Mouse (Mus musculus) stomach, embryonic 14.5 days (tissue): ENCODE results near the gene Abtb2. TPM values are rescaled to one million over a fixed set of nuclear protein-coding genes. Genes with fewer than 3 reads are reported as not detected.

Experiments used
- ATAC-seq: fragments of 200-750 bp; cut with Nextera tagmentation; 2 replicates; pipeline ENCODE4 v1.8.0; 2017; ENCODE audit warnings: low read depth, moderate TSS enrichment; ENCODE audit not compliant: insufficient number of reproducible peaks, insufficient read depth, low FRiP score
- H3K27ac ChIP-seq: fragments of 300-500 bp; sonication (generic); 2 replicates; pipeline ENCODE4 v1.5.1; 2014; ENCODE audit warnings: mild to moderate bottlenecking, low read length, moderate library complexity, mixed read lengths
- H3K27me3 ChIP-seq: fragments of 300-500 bp; sonication (generic); 2 replicates; pipeline ENCODE4 v1.6.1; 2014; ENCODE audit warnings: low read length, control low read depth, mixed read lengths; ENCODE audit not compliant: control insufficient read depth, insufficient read depth
- H3K36me3 ChIP-seq: fragments of 300-500 bp; sonication (generic); 2 replicates; pipeline ENCODE4 v1.6.1; 2014; ENCODE audit warnings: mild to moderate bottlenecking, control low read depth, low read length, moderate library complexity, mixed read lengths; ENCODE audit not compliant: control insufficient read depth, insufficient read depth
- H3K4me1 ChIP-seq: fragments of 300-500 bp; sonication (generic); 2 replicates; pipeline ENCODE4 v1.6.1; 2014; ENCODE audit warnings: low read length, control low read depth, mixed read lengths; ENCODE audit not compliant: control insufficient read depth, insufficient read depth
- H3K4me2 ChIP-seq: fragments of 300-500 bp; sonication (generic); replicated peaks from 2 replicates; pipeline ENCODE4 v1.6.1; 2014; ENCODE audit warnings: low read depth, low read length, control low read depth
- H3K4me3 ChIP-seq: fragments of 300-500 bp; sonication (generic); 2 replicates; pipeline ENCODE4 v1.5.1; 2014; ENCODE audit warnings: low read depth, low read length, control low read depth
- H3K9ac ChIP-seq: fragments of 300-500 bp; sonication (generic); replicated peaks from 2 replicates; pipeline ENCODE4 v1.6.1; 2014; ENCODE audit warnings: low read depth, mild to moderate bottlenecking, control low read depth, low read length, moderate library complexity, mixed read lengths
- H3K9me3 ChIP-seq: fragments of 300-500 bp; sonication (generic); 2 replicates; pipeline ENCODE4 v1.6.1; 2016; ENCODE audit warnings: low read depth, low read length, control low read depth; ENCODE audit not compliant: control insufficient read depth
- WGBS: fragments of 180-500 bp; shearing (Covaris S2); extraction: QIAGEN DNeasy Blood & Tissue Kit; methylation state at CpG from one replicate; pipeline ENCODE4 v1.1.7; 2014; 5-methylcytosine and 5-hydroxymethylcytosine counted together
- polyA plus RNA-seq: library from polyadenylated mRNA; unstranded; fragments of >200 nt; fragmentation: Nextera tagmentation; extraction: Ambion mirVana; gene quantifications from 2 replicates; pipeline ENCODE4 v1.2.1, GENCODE M21; 2014

Abtb2 gene
- polyA plus RNA-seq, 1 experiment from 2014 or later, result 4.4 TPM

GRCm38 (mm10) chr2:103577752-103578662 lies 11.9 kb downstream of the Abtb2 start:
- WGBS, result 48% methylated on average over 7 of the region's 7 CpGs
- no peak overlapping the region for H3K4me3 ChIP-seq
- H3K36me3 ChIP-seq, result no peaks in the 10 kb centered on the region
- no peaks in the 10 kb centered on the region for H3K9me3 ChIP-seq
- no peaks in the 10 kb centered on the region for H3K27me3 ChIP-seq
- ATAC-seq, result peak; percentile 71; the same call in 1 of the 2 replicates
- peak overlapping the region; percentile 44; the same call in 1 of the 2 replicates for H3K27ac ChIP-seq
- H3K9ac ChIP-seq, result no peak overlapping the region
- H3K4me1 ChIP-seq, result peaks cover 38% of the 10 kb centered on the region
- no peak overlapping the region for H3K4me2 ChIP-seq

GRCm38 (mm10) chr2:103578663-103579213 lies 12.6 kb downstream of the Abtb2 start:
- Histone ChIP-seq H3K4me3 (no peak overlapping the region), H3K9me3 (no peaks in the 10 kb centered on the region), H3K9ac (no peak overlapping the region), H3K4me2 (no peak overlapping the region), H3K27ac (no peak overlapping the region), H3K27me3 (no peaks in the 10 kb centered on the region), H3K36me3 (no peaks in the 10 kb centered on the region), H3K4me1 (peaks cover 38% of the 10 kb centered on the region)
- no peak for ATAC-seq
- 86% methylated on average over 10 of the region's 10 CpGs for WGBS

GRCm38 (mm10) chr2:103580756-103581155 lies 14.6 kb downstream of the Abtb2 start:
- Histone ChIP-seq H3K27me3 (no peaks in the 10 kb centered on the region), H3K9ac (no peak overlapping the region), H3K4me2 (no peak overlapping the region), H3K4me3 (no peak overlapping the region), H3K4me1 (peaks cover 38% of the 10 kb centered on the region), H3K9me3 (no peaks in the 10 kb centered on the region), H3K27ac (no peak overlapping the region), H3K36me3 (no peaks in the 10 kb centered on the region)
- no peak for ATAC-seq
- 55% methylated on average over 8 of the region's 8 CpGs for WGBS

GRCm38 (mm10) chr2:103581369-103581897 lies 15.3 kb downstream of the Abtb2 start:
- WGBS, result 26% methylated on average over 7 of the region's 7 CpGs
- Histone ChIP-seq H3K9ac (no peak overlapping the region), H3K4me3 (no peak overlapping the region), H3K4me2 (no peak overlapping the region), H3K27ac (no peak overlapping the region), H3K9me3 (no peaks in the 10 kb centered on the region), H3K27me3 (no peaks in the 10 kb centered on the region), H3K4me1 (peaks cover 35% of the 10 kb centered on the region), H3K36me3 (no peaks in the 10 kb centered on the region)
- ATAC-seq, result no peak

DNA sequence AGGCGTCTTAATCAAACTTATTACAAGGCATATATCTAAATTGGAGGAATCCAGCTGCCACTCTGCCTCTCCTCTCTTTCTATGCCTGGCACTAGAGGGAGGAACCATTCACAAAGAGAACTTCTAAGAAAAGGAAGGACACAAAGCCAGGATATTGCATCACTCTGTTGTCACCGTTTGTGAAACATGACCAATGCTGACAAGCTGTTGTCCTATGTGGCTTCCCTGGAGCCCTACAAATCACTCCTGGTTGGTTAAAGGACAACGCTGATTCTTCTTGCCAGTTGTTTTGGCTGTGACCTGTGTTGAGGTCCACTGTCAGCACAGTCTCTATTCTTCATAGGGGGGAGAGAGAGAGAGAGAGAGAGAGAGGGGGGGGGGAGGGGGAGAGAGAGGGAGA lies 17.2 kb downstream of the Abtb2 start:
- Histone ChIP-seq H3K9me3 (no peaks in the 10 kb centered on the region), H3K4me3 (no peak overlapping the region), H3K36me3 (no peaks in the 10 kb centered on the region), H3K9ac (no peak overlapping the region), H3K4me1 (peaks cover 17% of the 10 kb centered on the region), H3K27me3 (no peaks in the 10 kb centered on the region), H3K4me2 (no peak overlapping the region), H3K27ac (no peak overlapping the region)
- 61% methylated on average over 3 of the region's 3 CpGs for WGBS
- ATAC-seq, result no peak

- Histone ChIP-seq H3K27ac (no peak overlapping the region), H3K4me3 (no peak overlapping the region), H3K9me3 (no peaks in the 10 kb centered on the region), H3K9ac (no peak overlapping the region), H3K27me3 (no peaks in the 10 kb centered on the region), H3K36me3 (no peaks in the 10 kb centered on the region), H3K4me1 (peaks cover 17% of the 10 kb centered on the region), H3K4me2 (no peak overlapping the region)
- ATAC-seq, result peak; percentile 42; the same call in 1 of the 2 replicates
Observed at GRCm38 (mm10) chr2:103584093-103584492, 18.0 kb downstream of the Abtb2 start.

DNA sequence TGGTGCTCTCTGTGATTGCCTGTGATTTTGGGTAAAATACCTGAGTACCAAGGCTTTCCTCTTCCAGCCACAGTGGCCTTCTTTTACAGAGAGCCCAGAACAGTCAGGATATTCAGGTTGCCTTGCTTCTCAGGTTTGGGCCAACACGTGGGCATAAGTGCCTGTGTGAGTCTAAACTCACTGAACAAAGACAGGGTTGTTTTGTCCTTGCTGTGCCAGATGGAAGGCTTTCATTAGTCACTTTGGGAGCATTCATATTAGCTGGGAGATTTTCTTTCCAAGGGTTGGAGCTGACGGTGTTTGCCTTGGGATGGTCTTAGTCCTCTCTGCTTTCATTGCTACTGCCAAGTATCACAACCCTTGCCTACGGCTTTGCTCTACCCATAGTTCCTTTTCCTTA lies 20.3 kb downstream of the Abtb2 start:
- Histone ChIP-seq H3K4me2 (no peak overlapping the region), H3K27ac (no peak overlapping the region), H3K9ac (no peak overlapping the region), H3K9me3 (no peaks in the 10 kb centered on the region), H3K4me3 (no peak overlapping the region), H3K36me3 (no peaks in the 10 kb centered on the region), H3K4me1 (peaks cover 6% of the 10 kb centered on the region; the same call in 1 of the 2 replicates), H3K27me3 (no peaks in the 10 kb centered on the region)
- 81% methylated on average over 3 of the region's 3 CpGs for WGBS
- ATAC-seq, result no peak

DNA sequence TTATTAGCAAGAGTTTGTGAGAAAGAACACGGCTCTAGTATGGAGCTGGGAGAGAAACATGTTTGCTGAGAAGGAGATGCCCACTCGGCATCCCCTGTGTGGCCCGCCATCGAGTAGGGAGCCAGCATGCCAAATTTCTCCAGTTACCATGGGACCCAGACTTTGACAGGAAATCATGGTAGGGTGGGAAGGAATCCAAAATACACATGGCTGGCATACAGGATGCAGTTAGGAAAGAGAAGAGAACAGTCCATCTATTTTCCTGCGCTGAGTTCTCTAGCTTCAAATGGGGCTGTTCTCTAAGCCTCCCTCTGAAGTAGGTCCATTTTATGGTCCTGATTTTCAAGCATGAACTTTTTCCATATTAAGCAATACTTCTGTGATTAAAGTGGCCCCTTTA lies 22.7 kb downstream of the Abtb2 start:
- no peak for ATAC-seq
- Histone ChIP-seq H3K9me3 (no peaks in the 10 kb centered on the region), H3K4me2 (no peak overlapping the region), H3K36me3 (no peaks in the 10 kb centered on the region), H3K4me1 (no peaks in the 10 kb centered on the region), H3K9ac (no peak overlapping the region), H3K27me3 (no peaks in the 10 kb centered on the region), H3K27ac (no peak overlapping the region), H3K4me3 (no peak overlapping the region)
- 76% methylated on average over 5 of the region's 5 CpGs for WGBS
